1 mouse cellular context compared by ENCODE assay signal in genomic region chr4:63343608-63344007, GRCm38 (mm10).
A peak's percentile ranks its signal among the peaks of the same experiment; 100 is the strongest.
TF ChIP-seq lines count a peak whose summit lies in the region.

No protein-coding gene starts in this region.

TF ChIP-seq in CH12.LX, 34 proteins besides CTCF, POLR2A, EP300 and RAD21:
- TF ChIP-seq GABPA (IDR thresholded peaks at IDR 0.05; ENCODE audit: insufficient replicate concordance, low read depth, low read length) = no peak
- peak; percentile 95 for TF ChIP-seq CHD1 (IDR thresholded peaks at IDR 0.05; ENCODE audit: low read depth, low read length)
- TF ChIP-seq HCFC1 (IDR thresholded peaks at IDR 0.05; ENCODE audit: low read depth, low read length) = no peak
- TF ChIP-seq PAX5 (IDR thresholded peaks at IDR 0.05; ENCODE audit: low read length) = no peak
- TF ChIP-seq SMC3 (IDR thresholded peaks at IDR 0.05; ENCODE audit: low read depth, low read length) = no peak
- peak; percentile 51; the same call in 1 of the 2 replicates for TF ChIP-seq IRF4 (IDR thresholded peaks at IDR 0.05; ENCODE audit: low read depth, low read length)
- no peak for TF ChIP-seq MAZ (IDR thresholded peaks at IDR 0.05; ENCODE audit: low read depth, low read length)
- TF ChIP-seq MEF2A (IDR thresholded peaks at IDR 0.05; ENCODE audit: borderline replicate concordance, low read depth, low read length) = 0 out of 2 replicates have a peak, but pooled peaks have one; percentile 11
- TF ChIP-seq TBP (conservative IDR thresholded peaks at IDR 0.05; ENCODE audit: low read depth, low read length) = peak; percentile 64
- no peak for TF ChIP-seq ZMIZ1 (IDR thresholded peaks at IDR 0.05; ENCODE audit: low read depth, low read length)
TF ChIP-seq in CH12.LX: peak in this region for 4.
